Mouse (Mus musculus) MEL (cell line): ENCODE results near the gene Unc13c. TPM values are rescaled to one million over a fixed set of nuclear protein-coding genes. Genes with fewer than 3 reads are reported as not detected.

ENCODE experiments used
- DNase-seq: peaks from one replicate; pipeline ENCODE4 v3.0.0; 2011; ENCODE audit warnings: low read depth, low spot score
- H3K27ac ChIP-seq: 2 replicates; pipeline ENCODE4 v1.5.1; 2012; ENCODE audit warnings: low read depth, mild to moderate bottlenecking, control low read depth, low read length, moderate library complexity; ENCODE audit not compliant: control insufficient read depth
- H3K27me3 ChIP-seq, 2 experiments: fragments of 150-350 bp in 1 of 2; sonication (generic) in 1 of 2; 2 replicates each; pipeline ENCODE4 v1.6.1; 2012; ENCODE audit warnings: low read length in 2 of 2, mild to moderate bottlenecking in 2 of 2, improper control_type of control experiment in 1 of 2, moderate library complexity in 1 of 2; ENCODE audit not compliant: insufficient read depth in 2 of 2, control insufficient read depth in 1 of 2
- H3K36me3 ChIP-seq, 2 experiments: 2 replicates each; pipeline ENCODE4 v1.6.1; 2012 to 2014; ENCODE audit warnings: low read length in 2 of 2, improper control_type of control experiment in 1 of 2, inconsistent platforms in 1 of 2, mild to moderate bottlenecking in 1 of 2; ENCODE audit not compliant: insufficient read depth in 2 of 2, control insufficient read depth in 1 of 2
- H3K4me1 ChIP-seq, 2 experiments: fragments of 150-350 bp in 1 of 2; sonication (generic) in 1 of 2; 2 replicates each; pipeline ENCODE4 v1.6.1; 2012; ENCODE audit warnings: low read length in 2 of 2, improper control_type of control experiment in 1 of 2, mild to moderate bottlenecking in 1 of 2; ENCODE audit not compliant: insufficient read depth in 2 of 2, control insufficient read depth in 1 of 2
- H3K4me3 ChIP-seq, 2 experiments: fragments of 150-350 bp in 1 of 2; sonication (generic) in 1 of 2; 2 replicates each; pipeline ENCODE4 v1.5.1; 2012; ENCODE audit warnings: low read depth in 2 of 2, low read length in 2 of 2, mild to moderate bottlenecking in 2 of 2, moderate library complexity in 2 of 2, control low read depth in 1 of 2, improper control_type of control experiment in 1 of 2; ENCODE audit not compliant: control insufficient read depth in 1 of 2, insufficient read depth in 1 of 2
- H3K79me2 ChIP-seq: 2 replicates; pipeline ENCODE4 v1.6.1; 2012; ENCODE audit warnings: mild to moderate bottlenecking, low read length, moderate library complexity; ENCODE audit not compliant: control insufficient read depth, poor library complexity, insufficient read depth
- H3K9ac ChIP-seq: 2 replicates; pipeline ENCODE4 v1.6.1; 2012; ENCODE audit warnings: low read depth, mild to moderate bottlenecking, control low read depth, low read length, moderate library complexity; ENCODE audit not compliant: control insufficient read depth, poor library complexity, severe bottlenecking
- H3K9me3 ChIP-seq: fragments of 150-350 bp; sonication (generic); replicated peaks from 2 replicates; pipeline ENCODE4 v1.6.1; 2012; ENCODE audit warnings: mild to moderate bottlenecking, low read length, improper control_type of control experiment, moderate library complexity; ENCODE audit not compliant: insufficient read depth
- BHLHE40 ChIP-seq: IDR thresholded peaks from 2 replicates; pipeline ENCODE4 v1.6.1; 2012; ENCODE audit warnings: low read depth, mild to moderate bottlenecking, inconsistent platforms, low read length, improper control_type of control experiment, borderline replicate concordance
- CHD1 ChIP-seq: IDR thresholded peaks from 2 replicates; pipeline ENCODE4 v1.6.1; 2012; ENCODE audit warnings: low read depth, mild to moderate bottlenecking, inconsistent platforms, low read length, improper control_type of control experiment
- CHD2 ChIP-seq: IDR thresholded peaks from 2 replicates; pipeline ENCODE4 v1.6.1; 2011; ENCODE audit warnings: low read length, improper control_type of control experiment
- ELF1 ChIP-seq: IDR thresholded peaks from 2 replicates; pipeline ENCODE4 v1.6.1; 2014; ENCODE audit warnings: low read depth, mild to moderate bottlenecking, inconsistent platforms, low read length, improper control_type of control experiment, moderate library complexity
- EP300 ChIP-seq, 2 experiments: IDR thresholded peaks; 2 replicates each; pipeline ENCODE4 v1.6.1; 2011; ENCODE audit warnings: improper control_type of control experiment in 2 of 2, low read length in 2 of 2, low read depth in 1 of 2, mild to moderate bottlenecking in 1 of 2
- GATA1 ChIP-seq: IDR thresholded peaks from 2 replicates; pipeline ENCODE4 v1.6.1; 2011; ENCODE audit warnings: low read depth, low read length, improper control_type of control experiment
- HCFC1 ChIP-seq: IDR thresholded peaks from 2 replicates; pipeline ENCODE4 v1.6.1; 2012; ENCODE audit warnings: low read depth, mild to moderate bottlenecking, inconsistent platforms, low read length, improper control_type of control experiment, moderate library complexity
- MAX ChIP-seq: IDR thresholded peaks from 2 replicates; pipeline ENCODE4 v1.6.1; 2011; ENCODE audit warnings: low read length, improper control_type of control experiment
- MEF2A ChIP-seq: IDR thresholded peaks from 2 replicates; pipeline ENCODE4 v1.6.1; 2014; ENCODE audit warnings: low read depth, mild to moderate bottlenecking, inconsistent platforms, low read length, improper control_type of control experiment; ENCODE audit not compliant: poor library complexity, insufficient replicate concordance, severe bottlenecking; ENCODE audit errors: extremely low read depth
- MYC ChIP-seq: IDR thresholded peaks from 2 replicates; pipeline ENCODE4 v1.6.1; 2011; ENCODE audit warnings: low read depth, mild to moderate bottlenecking, low read length, improper control_type of control experiment, moderate library complexity
- NELFE ChIP-seq: IDR thresholded peaks from 2 replicates; pipeline ENCODE4 v1.6.1; 2011; ENCODE audit warnings: low read depth, low read length, improper control_type of control experiment
- NRF1 ChIP-seq: IDR thresholded peaks from 2 replicates; pipeline ENCODE4 v1.6.1; 2014; ENCODE audit warnings: low read depth, mild to moderate bottlenecking, inconsistent platforms, low read length, improper control_type of control experiment, moderate library complexity; ENCODE audit not compliant: poor library complexity, insufficient read depth, severe bottlenecking
- POLR2A ChIP-seq, 2 experiments: IDR thresholded peaks; 2 replicates each; pipeline ENCODE4 v1.6.1; 2011 to 2012; ENCODE audit warnings: low read length in 2 of 2, mild to moderate bottlenecking in 2 of 2, control low read depth in 1 of 2, improper control_type of control experiment in 1 of 2, low read depth in 1 of 2, moderate library complexity in 1 of 2; ENCODE audit not compliant: control insufficient read depth in 1 of 2, insufficient read depth in 1 of 2, poor library complexity in 1 of 2
- POLR2AphosphoS2 ChIP-seq: IDR thresholded peaks from 2 replicates; pipeline ENCODE4 v1.6.1; 2011; ENCODE audit warnings: low read length, improper control_type of control experiment
- POLR2AphosphoS5 ChIP-seq: IDR thresholded peaks from 2 replicates; pipeline ENCODE4 v1.6.1; 2012; ENCODE audit warnings: low read depth, borderline replicate concordance, mild to moderate bottlenecking, inconsistent platforms, low read length, moderate library complexity, mixed read lengths
- RAD21 ChIP-seq: IDR thresholded peaks from 2 replicates; pipeline ENCODE4 v1.6.1; 2011; ENCODE audit warnings: mild to moderate bottlenecking, low read depth, low read length, improper control_type of control experiment
- RCOR1 ChIP-seq: IDR thresholded peaks from 2 replicates; pipeline ENCODE4 v1.6.1; 2012; ENCODE audit warnings: low read depth, mild to moderate bottlenecking, inconsistent platforms, low read length, improper control_type of control experiment
- UBTF ChIP-seq: IDR thresholded peaks from 2 replicates; pipeline ENCODE4 v1.6.1; 2012; ENCODE audit warnings: low read depth, mild to moderate bottlenecking, inconsistent platforms, low read length, improper control_type of control experiment, moderate library complexity, borderline replicate concordance; ENCODE audit not compliant: insufficient read depth
- USF2 ChIP-seq, 2 experiments: IDR thresholded peaks; 2 replicates each; pipeline ENCODE4 v1.6.1; 2011 to 2012; ENCODE audit warnings: improper control_type of control experiment in 2 of 2, low read length in 2 of 2, borderline replicate concordance in 1 of 2, inconsistent platforms in 1 of 2, low read depth in 1 of 2, mild to moderate bottlenecking in 1 of 2; ENCODE audit not compliant: insufficient read depth in 1 of 2
- ZC3H11A ChIP-seq: IDR thresholded peaks from 2 replicates; pipeline ENCODE4 v1.6.1; 2012; ENCODE audit warnings: low read depth, mild to moderate bottlenecking, inconsistent platforms, low read length, improper control_type of control experiment
- ZKSCAN1 ChIP-seq: IDR thresholded peaks from 2 replicates; pipeline ENCODE4 v1.6.1; 2012; ENCODE audit warnings: low read depth, mild to moderate bottlenecking, inconsistent platforms, low read length, improper control_type of control experiment, moderate library complexity
- ZNF384 ChIP-seq: IDR thresholded peaks from 2 replicates; pipeline ENCODE4 v1.6.1; 2012; ENCODE audit warnings: low read depth, mild to moderate bottlenecking, inconsistent platforms, low read length, improper control_type of control experiment
- polyA plus RNA-seq, 2 experiments: library from polyadenylated mRNA; stranded (reverse) in 1 of 2; unstranded in 1 of 2; fragments of >175 nt in 1 of 2; fragments of >200 nt in 1 of 2; gene quantifications; 2 replicates each; pipeline versions ENCODE4 v1.2.1 to v1.2.4; 2012; ENCODE audit warnings: low replicate concordance in 2 of 2, low read depth in 1 of 2; ENCODE audit not compliant: insufficient read length in 2 of 2, insufficient read depth in 1 of 2, missing spikeins in 1 of 2
- total RNA-seq: library from RNA; depleted of rRNA; stranded (reverse); fragments of 300-350 nt; gene quantifications from 2 replicates; pipeline ENCODE4 v1.2.3, GENCODE M21; 2012

Gene Unc13c
- total and polyA plus RNA-seq, 3 experiments = not detected

DNA sequence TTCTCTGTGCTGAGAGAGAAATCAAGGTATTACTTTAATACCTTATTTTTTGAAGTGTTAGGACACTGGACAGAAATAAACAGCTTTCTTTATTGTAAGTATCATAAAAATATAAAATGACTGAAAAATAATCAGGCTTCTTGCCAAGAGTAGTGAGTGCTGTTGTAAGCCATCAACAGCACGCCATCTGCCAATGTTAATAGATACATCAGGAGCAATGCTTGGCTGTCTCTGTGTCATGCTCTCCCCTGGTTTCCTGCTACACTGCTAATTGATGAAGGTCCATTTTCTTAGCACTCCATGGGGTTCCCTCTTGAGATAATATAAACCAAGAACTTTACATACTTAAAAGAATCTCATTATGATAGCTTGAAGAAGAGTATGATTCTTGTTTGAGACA lies 217.4 kb downstream of the Unc13c start:
- DNase-seq = no peak
- no peak overlapping the region for H3K9ac ChIP-seq
- no peaks in the 10 kb centered on the region for H3K36me3 ChIP-seq
- no peak overlapping the region for H3K27ac ChIP-seq
- no peaks in the 10 kb centered on the region for H3K4me1 ChIP-seq
- no peaks in the 10 kb centered on the region for H3K9me3 ChIP-seq
- TF ChIP-seq ZNF384 (no peak), GATA1 (no peak), UBTF (no peak), CHD2 (no peak), MAX (no peak), POLR2A (IDR thresholded peaks at IDR 0.05; ENCODE audit: control insufficient read depth in 1 of 2, insufficient read depth in 1 of 2, low read depth in 1 of 2, low read length in 2 of 2, poor library complexity in 1 of 2) (no peak), POLR2AphosphoS5 (no peak), ZKSCAN1 (no peak), RAD21 (no peak), ZC3H11A (no peak), CHD1 (no peak), EP300 (IDR thresholded peaks at IDR 0.05; ENCODE audit: low read depth in 1 of 2, low read length in 2 of 2) (no peak), NRF1 (no peak), RCOR1 (no peak), BHLHE40 (no peak)
- H3K79me2 ChIP-seq = no peaks in the 10 kb centered on the region
- no peak overlapping the region for H3K4me3 ChIP-seq
- no peaks in the 10 kb centered on the region for H3K27me3 ChIP-seq

- no peaks in the 10 kb centered on the region for H3K4me1 ChIP-seq
- H3K9ac ChIP-seq = no peak overlapping the region
- H3K27me3 ChIP-seq = no peaks in the 10 kb centered on the region
- no peaks in the 10 kb centered on the region for H3K9me3 ChIP-seq
- no peak overlapping the region for H3K27ac ChIP-seq
- no peaks in the 10 kb centered on the region for H3K36me3 ChIP-seq
- TF ChIP-seq EP300 (IDR thresholded peaks at IDR 0.05; ENCODE audit: low read depth in 1 of 2, low read length in 2 of 2) = no peak
- no peak for TF ChIP-seq BHLHE40
- no peak for TF ChIP-seq NELFE
- no peak for TF ChIP-seq MEF2A
- no peak for TF ChIP-seq USF2 (IDR thresholded peaks at IDR 0.05; ENCODE audit: borderline replicate concordance in 1 of 2, insufficient read depth in 1 of 2, low read depth in 1 of 2, low read length in 2 of 2)
- no peak for TF ChIP-seq POLR2AphosphoS2
- TF ChIP-seq RCOR1 = no peak
- TF ChIP-seq MYC = no peak
- no peak for TF ChIP-seq HCFC1
- no peak for TF ChIP-seq ELF1
- no peaks in the 10 kb centered on the region for H3K79me2 ChIP-seq
- H3K4me3 ChIP-seq = no peak overlapping the region
- no peak for DNase-seq
These were observed 234.3 kb downstream of the Unc13c start for GRCm38 (mm10) chr9:73734446-73734845.
